Mouse (Mus musculus) CH12.LX (cell line): ENCODE data around the gene Lce3c. TPM values are rescaled to one million over a fixed set of nuclear protein-coding genes. Genes with fewer than 3 reads are reported as not detected.

ENCODE experiments used
- DNase-seq: peaks from one replicate; pipeline ENCODE4 v3.0.0-alpha.2; 2013; ENCODE audit errors: extremely low read depth
- H3K27ac ChIP-seq: 2 replicates; pipeline ENCODE4 v1.5.1; 2012; ENCODE audit warnings: low read depth, mild to moderate bottlenecking, control low read depth, moderate library complexity; ENCODE audit not compliant: insufficient read depth
- H3K27me3 ChIP-seq: replicated peaks from 2 replicates; pipeline ENCODE3; 2012; ENCODE audit warnings: inconsistent platforms
- H3K36me3 ChIP-seq, 2 experiments: replicated peaks in 1 of 2; 2 replicates each; pipeline versions ENCODE3 to v1.6.1; 2012; ENCODE audit warnings: inconsistent platforms in 1 of 2, low read length in 1 of 2, mild to moderate bottlenecking in 1 of 2, mixed read lengths in 1 of 2, moderate library complexity in 1 of 2; ENCODE audit not compliant: control insufficient read depth in 1 of 2, insufficient read depth in 1 of 2
- H3K4me1 ChIP-seq, 2 experiments: 2 replicates each; pipeline ENCODE4 v1.6.1; 2012; ENCODE audit warnings: inconsistent platforms in 1 of 2, moderate library complexity in 1 of 2; ENCODE audit not compliant: insufficient read depth in 2 of 2, control insufficient read depth in 1 of 2
- H3K4me2 ChIP-seq: 2 replicates; pipeline ENCODE4 v1.6.1; 2012; ENCODE audit warnings: low read depth, mild to moderate bottlenecking, control low read depth; ENCODE audit not compliant: poor library complexity, insufficient read depth, severe bottlenecking
- H3K4me3 ChIP-seq, 3 experiments: fragments of 150-350 bp in 1 of 3; sonication (generic) in 1 of 3; replicated peaks in 1 of 3; 2 replicates each; pipeline versions ENCODE3 to v1.5.1; 2011 to 2012; ENCODE audit warnings: low read depth in 2 of 3, low read length in 2 of 3, mild to moderate bottlenecking in 2 of 3, moderate library complexity in 2 of 3, control low read depth in 1 of 3, improper control_type of control experiment in 1 of 3, inconsistent platforms in 1 of 3, mixed read lengths in 1 of 3; ENCODE audit not compliant: poor library complexity in 1 of 3
- H3K79me2 ChIP-seq: replicated peaks from 2 replicates; pipeline ENCODE4 v1.6.1; 2012; ENCODE audit warnings: mild to moderate bottlenecking, moderate library complexity; ENCODE audit not compliant: control insufficient read depth, poor library complexity, insufficient read depth, severe bottlenecking; ENCODE audit errors: extremely low read depth
- H3K9ac ChIP-seq: 2 replicates; pipeline ENCODE4 v1.6.1; 2012; ENCODE audit warnings: low read depth, mild to moderate bottlenecking, control low read depth, moderate library complexity; ENCODE audit not compliant: insufficient read depth
- H3K9me3 ChIP-seq: replicated peaks from 2 replicates; pipeline ENCODE3; 2012; ENCODE audit warnings: low read length, inconsistent platforms, mixed read lengths
- BHLHE40 ChIP-seq: IDR thresholded peaks from 2 replicates; pipeline ENCODE4 v1.6.1; 2011; ENCODE audit warnings: mild to moderate bottlenecking, low read depth, low read length, improper control_type of control experiment
- CTCF ChIP-seq, 2 experiments: IDR thresholded peaks in 1 of 2; conservative IDR thresholded peaks in 1 of 2; 2 replicates each; pipeline ENCODE4 v1.5.1; 2011 to 2012; ENCODE audit warnings: low read depth in 2 of 2, low read length in 2 of 2, improper control_type of control experiment in 1 of 2, inconsistent platforms in 1 of 2, mild to moderate bottlenecking in 1 of 2, moderate library complexity in 1 of 2
- ELF1 ChIP-seq: IDR thresholded peaks from 2 replicates; pipeline ENCODE4 v1.6.1; 2014; ENCODE audit warnings: low read depth, mild to moderate bottlenecking, inconsistent platforms, low read length, improper control_type of control experiment
- ETS1 ChIP-seq: conservative IDR thresholded peaks from 2 replicates; pipeline ENCODE4 v1.6.1; 2012; ENCODE audit warnings: low read depth, mild to moderate bottlenecking, inconsistent platforms, low read length, improper control_type of control experiment, moderate library complexity
- GABPA ChIP-seq: IDR thresholded peaks from 2 replicates; pipeline ENCODE4 v1.6.1; 2012; ENCODE audit warnings: low read depth, low read length, improper control_type of control experiment, inconsistent platforms; ENCODE audit not compliant: insufficient replicate concordance
- HCFC1 ChIP-seq: IDR thresholded peaks from 2 replicates; pipeline ENCODE4 v1.6.1; 2012; ENCODE audit warnings: low read depth, mild to moderate bottlenecking, inconsistent platforms, low read length, improper control_type of control experiment
- IRF4 ChIP-seq: IDR thresholded peaks from 2 replicates; pipeline ENCODE4 v1.6.1; 2014; ENCODE audit warnings: low read depth, mild to moderate bottlenecking, inconsistent platforms, low read length, improper control_type of control experiment
- JUN ChIP-seq: IDR thresholded peaks from 2 replicates; pipeline ENCODE4 v1.6.1; 2011; ENCODE audit warnings: low read depth, mild to moderate bottlenecking, low read length, improper control_type of control experiment, moderate library complexity; ENCODE audit not compliant: insufficient read depth
- MAFK ChIP-seq: IDR thresholded peaks from 2 replicates; pipeline ENCODE4 v1.6.1; 2011; ENCODE audit warnings: low read length, improper control_type of control experiment; ENCODE audit not compliant: insufficient replicate concordance
- MAX ChIP-seq: IDR thresholded peaks from 2 replicates; pipeline ENCODE4 v1.6.1; 2011; ENCODE audit warnings: low read length, improper control_type of control experiment
- MYC ChIP-seq: IDR thresholded peaks from 2 replicates; pipeline ENCODE4 v1.6.1; 2011; ENCODE audit warnings: low read depth, mild to moderate bottlenecking, improper control_type of control experiment, low read length
- NELFE ChIP-seq: IDR thresholded peaks from 2 replicates; pipeline ENCODE4 v1.6.1; 2011; ENCODE audit warnings: low read depth, low read length, improper control_type of control experiment
- NRF1 ChIP-seq: IDR thresholded peaks from 2 replicates; pipeline ENCODE4 v1.6.1; 2014; ENCODE audit warnings: low read depth, mild to moderate bottlenecking, inconsistent platforms, low read length, improper control_type of control experiment, moderate library complexity
- POLR2A ChIP-seq: IDR thresholded peaks from 2 replicates; pipeline ENCODE4 v1.6.1; 2011; ENCODE audit warnings: low read depth, mild to moderate bottlenecking, improper control_type of control experiment, low read length
- RAD21 ChIP-seq: IDR thresholded peaks from 2 replicates; pipeline ENCODE4 v1.6.1; 2011; ENCODE audit warnings: low read depth, mild to moderate bottlenecking, low read length, improper control_type of control experiment, moderate library complexity
- SMC3 ChIP-seq: IDR thresholded peaks from 2 replicates; pipeline ENCODE4 v1.6.1; 2011; ENCODE audit warnings: low read depth, low read length, improper control_type of control experiment
- TBP ChIP-seq: conservative IDR thresholded peaks from 2 replicates; pipeline ENCODE4 v1.6.1; 2011; ENCODE audit warnings: low read depth, low read length, improper control_type of control experiment
- TCF12 ChIP-seq: IDR thresholded peaks from 2 replicates; pipeline ENCODE4 v1.6.1; 2014; ENCODE audit warnings: low read depth, mild to moderate bottlenecking, inconsistent platforms, low read length, improper control_type of control experiment
- UBTF ChIP-seq: IDR thresholded peaks from 2 replicates; pipeline ENCODE4 v1.6.1; 2012; ENCODE audit warnings: low read depth, mild to moderate bottlenecking, inconsistent platforms, low read length, improper control_type of control experiment, moderate library complexity
- USF1 ChIP-seq: IDR thresholded peaks from 2 replicates; pipeline ENCODE4 v1.6.1; 2014; ENCODE audit warnings: low read depth, mild to moderate bottlenecking, inconsistent platforms, low read length, improper control_type of control experiment
- ZNF384 ChIP-seq: IDR thresholded peaks from 2 replicates; pipeline ENCODE4 v1.6.1; 2012; ENCODE audit warnings: low read depth, low read length, improper control_type of control experiment, inconsistent platforms
- dilution Hi-C: fragments of 300-500 bp; cut with MboI; formaldehyde crosslinking; loops from 2 replicates; pipeline ENCODE4 v1.14.3; 2020; ENCODE audit warnings: low sequenced_read_pairs; ENCODE audit not compliant: extremely low pct_unique_long_range_greater_than_20kb, extremely low pct_ligation_motif_present
- in situ Hi-C: fragments of 300-500 bp; cut with MboI; formaldehyde crosslinking; loops from 3 replicates; pipeline ENCODE4 v1.14.3; 2019; ENCODE audit warnings: low sequenced_read_pairs, low pct_ligation_motif_present, low pct_unique_long_range_greater_than_20kb, mixed read lengths
- polyA plus RNA-seq: library from polyadenylated mRNA; unstranded; fragments of >175 nt; gene quantifications from 2 replicates; pipeline ENCODE4 v1.2.1, GENCODE M21; 2012; ENCODE audit warnings: low read depth; ENCODE audit not compliant: insufficient read length
- total RNA-seq, 2 experiments: library from RNA; depleted of rRNA; stranded (reverse); fragments of 300-350 nt in 1 of 2; fragments of >200 nt in 1 of 2; gene quantifications; 2 replicates each; pipeline ENCODE4 v1.2.3; 2012 to 2014

Lce3c gene
- total and polyA plus RNA-seq, 3 experiments: not detected

DNA sequence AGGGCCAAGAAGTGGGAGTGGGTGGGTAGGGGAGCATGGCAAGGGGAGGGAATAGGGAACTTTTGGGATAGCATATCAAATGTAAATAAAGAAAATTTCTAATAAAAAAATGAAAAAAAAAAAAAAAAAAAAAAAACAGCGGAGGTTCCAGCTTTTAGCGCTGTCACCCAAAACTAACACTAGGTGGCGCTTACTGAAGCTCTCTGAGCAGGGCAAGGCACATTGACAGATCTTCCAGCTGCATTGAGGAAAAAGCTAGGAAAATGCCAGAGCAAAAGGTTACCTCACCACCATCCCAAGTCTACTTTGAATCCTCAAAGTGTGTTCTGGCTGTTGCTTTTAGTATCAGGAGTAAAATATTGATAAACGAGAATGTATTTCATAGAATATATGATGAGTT lies 36.7 kb upstream of the Lce3c start:
- in situ Hi-C loops: no loop called here
- no peaks in the 10 kb centered on the region for H3K9me3 ChIP-seq
- no peak overlapping the region for H3K9ac ChIP-seq
- H3K27me3 ChIP-seq: no peaks in the 10 kb centered on the region
- no peaks in the 10 kb centered on the region for H3K79me2 ChIP-seq
- H3K36me3 ChIP-seq: no peaks in the 10 kb centered on the region
- dilution Hi-C loops: no loop called here
- DNase-seq: peak; percentile 38
- no peaks in the 10 kb centered on the region for H3K4me1 ChIP-seq
- H3K27ac ChIP-seq: no peak overlapping the region
- TF ChIP-seq TBP: no peak
- TF ChIP-seq POLR2A: no peak
- no peak for TF ChIP-seq UBTF
- no peak for TF ChIP-seq ETS1
- TF ChIP-seq GABPA: no peak
- TF ChIP-seq CTCF (conservative IDR thresholded peaks at IDR 0.05 in 1 of 2, IDR thresholded peaks at IDR 0.05 in 1 of 2; ENCODE audit: low read depth in 2 of 2, low read length in 2 of 2): peak; percentile 45 to 55
- no peak for TF ChIP-seq ELF1
- peak; percentile 88 for TF ChIP-seq ZNF384
- no peak for TF ChIP-seq MYC
- TF ChIP-seq SMC3: 0 out of 2 replicates have a peak, but pooled peaks have one; percentile 5
- no peak overlapping the region for H3K4me3 ChIP-seq
- H3K4me2 ChIP-seq: no peak overlapping the region

GRCm38 (mm10) chr3:92920364-92920763 lies 23.9 kb upstream of the Lce3c start:
- no peaks in the 10 kb centered on the region for H3K4me1 ChIP-seq
- no peak for TF ChIP-seq MAFK
- no peak for TF ChIP-seq TCF12
- TF ChIP-seq CTCF (conservative IDR thresholded peaks at IDR 0.05 in 1 of 2, IDR thresholded peaks at IDR 0.05 in 1 of 2; ENCODE audit: low read depth in 2 of 2, low read length in 2 of 2): peak; percentile 47 to 61
- TF ChIP-seq RAD21: peak; percentile 40
- no peak for TF ChIP-seq USF1
- peak; percentile 24; the same call in 1 of the 2 replicates for TF ChIP-seq SMC3
- no peaks in the 10 kb centered on the region for H3K36me3 ChIP-seq
- no peaks in the 10 kb centered on the region for H3K9me3 ChIP-seq
- dilution Hi-C loops: no loop called here
- no peaks in the 10 kb centered on the region for H3K27me3 ChIP-seq
- no peak overlapping the region for H3K4me3 ChIP-seq
- H3K79me2 ChIP-seq: no peaks in the 10 kb centered on the region
- in situ Hi-C loops: no loop called here
- H3K4me2 ChIP-seq: no peak overlapping the region
- DNase-seq: peak; percentile 59
- H3K27ac ChIP-seq: no peak overlapping the region
- H3K9ac ChIP-seq: no peak overlapping the region

DNA sequence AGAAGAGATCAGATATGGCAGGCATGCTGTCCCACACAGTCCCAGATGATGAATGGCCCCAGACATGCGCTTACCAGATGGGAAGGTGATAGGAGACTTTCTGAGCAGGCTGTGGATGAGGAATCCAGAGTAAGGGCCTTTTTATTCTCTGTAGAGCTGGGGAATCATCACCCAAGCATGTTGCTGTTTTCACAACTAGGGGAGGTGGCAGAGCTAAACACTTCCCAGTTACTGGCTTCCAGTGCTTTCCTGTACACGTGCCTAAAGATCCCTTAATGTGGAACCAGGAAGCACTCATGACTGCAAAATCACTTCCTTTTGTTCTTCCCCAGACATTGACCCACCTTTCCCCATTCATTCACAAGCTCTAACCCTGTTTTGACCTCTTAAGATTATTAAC lies 18.2 kb upstream of the Lce3c start, which contains the start of gene Lce3a:
Gene Lce3a, minus strand, starts transcription at position 101 of the 400 bp plus-strand sequence.
- TF ChIP-seq JUN (no peak), GABPA (no peak), NELFE (no peak), NRF1 (no peak), IRF4 (no peak), BHLHE40 (no peak), MAFK (no peak), HCFC1 (no peak), POLR2A (no peak), MAX (no peak)
- Histone ChIP-seq H3K36me3 (no peaks in the 10 kb centered on the region), H3K27me3 (no peaks in the 10 kb centered on the region), H3K9me3 (no peaks in the 10 kb centered on the region), H3K9ac (no peak within 1 kb of the TSS), H3K79me2 (no peaks in the 10 kb centered on the region), H3K4me2 (no peak within 1 kb of the TSS), H3K27ac (no peak within 1 kb of the TSS), H3K4me3 (no peak within 1 kb of the TSS), H3K4me1 (no peaks in the 10 kb centered on the region)
- dilution Hi-C loops: no loop called here
- in situ Hi-C loops: no loop called here
- no peak for DNase-seq
